Mouse (Mus musculus): Measurements from ENCODE around the gene Trap1a.
A peak's percentile ranks its signal among the peaks of the same experiment; 100 is the strongest.
"Not testable (repeated sequence)": the region's sequence is repeated elsewhere in the genome, so short reads cannot be mapped to it uniquely, and the experiment has no call there.

The Trap1a gene

GRCm38 (mm10) chrX:139333263-139333994 lies at the start of gene Trap1a:
Gene Trap1a (plus strand): TSS chrX:139333683.
- no peak for DNase-seq

GRCm38 (mm10) chrX:139293114-139293513 lies 40.4 kb upstream of the Trap1a start:
- DNase-seq: no peak

DNA sequence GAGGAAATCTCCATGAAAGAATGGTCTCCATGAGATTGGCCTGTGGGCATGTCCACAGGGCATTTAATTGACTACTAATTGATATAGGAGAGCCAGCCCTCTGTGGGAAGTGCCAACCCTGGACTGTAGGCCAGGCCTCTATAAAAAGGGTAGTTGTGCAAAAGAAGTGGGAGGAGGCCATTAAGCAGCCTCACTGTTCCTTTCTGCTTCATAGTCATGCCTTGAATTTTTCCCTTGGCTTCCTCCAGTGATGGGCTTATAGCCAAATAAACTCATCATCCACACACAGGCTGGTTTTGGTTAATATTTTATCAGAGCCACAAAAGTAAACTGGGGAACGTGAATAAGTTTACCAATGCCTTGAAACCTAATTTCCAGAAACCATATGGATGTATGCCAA lies 38.2 kb upstream of the Trap1a start:
- peak; percentile 1 to 7 for DNase-seq

GRCm38 (mm10) chrX:139317356-139317755 lies 16.1 kb upstream of the Trap1a start:
- not testable (repeated sequence) for DNase-seq

DNA sequence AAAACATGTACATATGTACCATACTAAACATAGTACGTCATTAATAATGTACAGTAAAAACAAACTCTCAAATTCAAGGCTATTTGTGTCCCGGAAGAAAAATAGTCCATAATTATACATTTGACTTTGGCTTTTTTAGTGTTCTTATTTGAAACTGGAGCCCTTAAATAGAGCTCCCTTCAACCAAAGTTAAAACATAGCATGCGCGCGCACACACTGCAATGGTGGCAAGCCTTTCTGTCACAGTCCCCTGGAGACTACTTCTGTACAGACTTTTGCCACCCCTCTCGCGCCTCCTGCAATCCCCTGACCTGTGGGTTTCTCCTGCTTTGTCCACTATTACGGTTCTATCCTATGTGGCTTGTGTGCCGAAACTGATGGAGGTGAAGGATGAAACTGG lies 900 bp upstream of the Trap1a start:
- DNase-seq: no peak

- no peak for DNase-seq
These were observed 1.3 kb downstream of the Trap1a start for GRCm38 (mm10) chrX:139334504-139335418.

DNA sequence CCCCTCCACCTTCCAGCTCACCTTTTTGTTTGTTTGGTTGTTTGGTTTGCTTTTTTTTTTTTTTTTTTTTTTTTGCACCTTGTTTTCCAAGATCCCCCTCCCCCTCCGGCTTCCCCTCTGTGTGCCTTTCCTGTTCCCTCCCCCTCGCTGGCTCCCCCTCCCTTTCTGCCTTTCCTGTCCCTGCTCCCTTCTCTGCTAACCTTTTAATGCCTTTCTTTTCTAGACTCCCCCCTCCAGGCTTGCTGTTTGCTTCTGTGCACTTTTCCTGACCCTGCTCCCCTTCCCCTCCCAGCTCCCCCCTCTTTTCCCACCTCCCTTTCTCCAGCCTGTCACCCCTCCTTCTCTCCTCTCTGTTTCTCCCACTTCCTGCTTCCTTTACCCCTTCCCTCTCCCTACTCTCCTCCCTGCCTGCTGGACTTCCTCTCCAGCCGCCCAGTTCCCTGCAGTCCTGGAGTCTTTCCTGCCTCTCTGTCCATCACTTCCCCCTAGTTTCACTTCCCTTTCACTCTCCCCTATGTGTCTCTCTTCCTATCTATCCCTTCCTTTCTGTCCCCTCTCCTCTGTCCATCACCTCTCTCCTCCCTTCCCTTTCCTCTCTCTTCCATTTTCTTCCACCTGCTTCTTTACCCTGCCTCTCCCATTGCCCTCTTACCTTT lies 2.1 kb downstream of the Trap1a start:
- no peak for DNase-seq

- no peak for DNase-seq
These were observed 6.1 kb downstream of the Trap1a start for GRCm38 (mm10) chrX:139339553-139339952.

DNA sequence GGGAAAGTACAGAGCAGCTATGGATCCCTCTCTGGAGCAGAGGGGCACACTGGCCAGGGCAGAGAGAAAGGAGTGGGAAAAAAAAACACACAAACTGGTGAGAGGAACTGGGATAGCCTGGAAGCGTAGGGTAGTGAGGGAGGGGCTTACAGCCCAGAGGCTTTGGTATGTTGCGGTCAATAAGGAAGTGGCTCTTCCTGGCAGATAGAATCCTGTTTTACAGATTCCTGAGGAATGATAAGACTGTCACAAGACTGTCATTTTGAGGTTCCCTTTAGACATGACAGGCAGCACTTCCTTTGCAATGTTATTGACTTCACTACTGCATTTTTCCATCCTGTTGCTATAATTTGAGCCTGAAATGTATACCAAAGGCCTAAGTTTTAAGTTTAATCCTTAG lies 7.7 kb downstream of the Trap1a start:
- no peak for DNase-seq

GRCm38 (mm10) chrX:139352192-139352772 lies 18.8 kb downstream of the Trap1a start:
- no peak for DNase-seq

GRCm38 (mm10) chrX:139357639-139358260 lies 24.3 kb downstream of the Trap1a start:
- peak; percentile 7 to 12 for DNase-seq

DNA sequence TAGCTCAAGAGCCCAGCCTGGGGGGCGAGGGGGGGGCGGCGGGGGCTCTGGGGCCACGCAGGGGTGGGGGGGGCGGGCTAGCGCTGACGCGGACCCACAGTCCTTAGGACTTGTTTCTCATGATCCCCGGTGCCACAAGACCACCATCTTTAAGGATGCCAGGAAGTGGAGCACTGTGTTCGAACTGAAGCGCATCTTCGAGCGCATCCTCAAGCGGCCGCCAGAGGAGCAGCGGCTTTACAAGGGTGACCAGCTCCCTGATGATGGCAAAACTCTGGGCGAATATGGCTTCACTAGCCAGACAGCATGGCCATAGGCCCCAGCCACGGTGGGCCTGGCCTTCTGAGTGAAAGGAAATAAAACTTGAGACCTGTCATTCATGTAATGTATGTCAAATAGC lies 24.9 kb downstream of the Trap1a start:
- no peak for DNase-seq

DNA sequence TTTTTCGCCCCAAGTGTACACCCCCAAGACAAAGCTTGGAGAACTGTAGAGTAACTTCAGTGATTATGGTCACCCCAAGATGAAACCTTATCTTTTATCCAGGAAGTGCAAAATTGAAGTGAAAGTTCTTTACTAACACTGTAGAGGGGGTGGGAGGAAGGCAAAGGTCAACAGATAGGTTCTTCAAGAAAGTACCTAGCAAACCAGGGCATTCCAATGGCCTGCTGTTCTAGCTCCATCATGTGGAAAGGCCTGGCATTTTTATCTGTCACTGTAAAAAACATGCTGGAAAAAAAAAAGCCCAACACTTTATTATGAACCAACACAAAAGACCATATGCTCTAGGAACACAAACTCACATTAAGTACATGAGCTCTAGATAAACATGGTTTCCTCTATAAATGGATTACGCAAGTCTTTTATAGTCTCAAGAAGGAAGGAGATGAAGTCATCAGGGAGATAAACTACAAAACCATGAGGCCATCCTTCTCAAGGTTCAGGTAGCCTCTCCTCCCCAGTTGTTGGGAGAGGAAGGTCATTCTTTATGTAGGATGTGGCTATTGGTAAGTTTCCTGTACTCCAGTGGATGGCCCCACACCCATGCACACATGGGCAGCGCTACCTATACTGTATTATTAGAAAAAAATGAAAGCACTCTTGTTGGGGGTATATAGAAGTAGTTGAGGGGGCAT lies 33.5 kb downstream of the Trap1a start:
- peak in 1 of 2 experiments; percentile 23 for DNase-seq

GRCm38 (mm10) chrX:139367529-139367908 lies 34.0 kb downstream of the Trap1a start:
- no peak for DNase-seq

- peak; percentile 12 to 51 for DNase-seq
These were observed 35.6 kb downstream of the Trap1a start for GRCm38 (mm10) chrX:139369122-139369521.

DNA sequence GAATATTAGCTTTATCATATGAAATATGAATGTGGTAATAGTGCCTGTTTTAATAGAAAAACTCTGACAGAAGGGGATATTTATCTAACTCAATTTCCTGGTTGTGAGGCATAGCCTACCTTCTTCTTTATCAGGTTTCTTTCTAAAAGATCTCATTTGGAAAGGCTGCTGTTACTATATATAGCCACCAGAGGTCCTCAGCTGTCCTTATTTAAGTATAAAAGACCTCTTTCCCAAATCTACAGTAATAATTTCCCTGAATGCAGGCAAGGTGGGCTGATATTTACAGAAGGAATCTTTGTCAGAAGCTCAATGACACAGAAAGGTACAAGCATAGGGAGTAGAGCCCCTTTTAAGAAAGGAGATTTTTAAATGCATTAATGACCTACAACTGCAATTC lies 39.2 kb downstream of the Trap1a start:
- peak in 1 of 2 experiments; percentile 4 for DNase-seq

All from kidney, postnatal 36 days (tissue).